Mouse (Mus musculus) forebrain, embryonic 14.5 days (tissue): ENCODE measurements around the gene Tinag. TPM values are rescaled to one million over a fixed set of nuclear protein-coding genes. Genes with fewer than 3 reads are reported as not detected.
"Not testable (repeated sequence)": the region's sequence is repeated elsewhere in the genome, so short reads cannot be mapped to it uniquely, and the experiment has no call there.

ENCODE experiments used
- ATAC-seq: fragments of 200-750 bp; cut with Nextera tagmentation; 2 replicates; pipeline ENCODE4 v1.8.0; 2017; ENCODE audit warnings: mild to moderate bottlenecking, moderate library complexity
- DNase-seq: peaks from one replicate; pipeline ENCODE4 v3.0.0-alpha.2; 2015; ENCODE audit warnings: low spot score
- H3K27ac ChIP-seq: fragments of 300-500 bp; sonication (generic); 2 replicates; pipeline ENCODE4 v1.5.1; 2014; ENCODE audit warnings: low read depth, mild to moderate bottlenecking, control low read depth, low read length, moderate library complexity
- H3K27me3 ChIP-seq: fragments of 300-500 bp; sonication (generic); replicated peaks from 2 replicates; pipeline ENCODE4 v1.6.1; 2014; ENCODE audit warnings: low read length, control low read depth, mixed read lengths; ENCODE audit not compliant: control insufficient read depth, insufficient read depth
- H3K36me3 ChIP-seq: fragments of 300-500 bp; sonication (generic); 2 replicates; pipeline ENCODE4 v1.6.1; 2014; ENCODE audit warnings: low read length, control low read depth; ENCODE audit not compliant: control insufficient read depth, insufficient read depth
- H3K4me1 ChIP-seq: fragments of 300-500 bp; sonication (generic); 2 replicates; pipeline ENCODE4 v1.6.1; 2014; ENCODE audit warnings: antibody characterized with exemption, low read length, control low read depth; ENCODE audit not compliant: control insufficient read depth, insufficient read depth
- H3K4me2 ChIP-seq: fragments of 300-500 bp; sonication (generic); 2 replicates; pipeline ENCODE4 v1.6.1; 2014; ENCODE audit warnings: mild to moderate bottlenecking, control low read depth, low read length
- H3K4me3 ChIP-seq: fragments of 300-500 bp; sonication (generic); 2 replicates; pipeline ENCODE4 v1.5.1; 2014; ENCODE audit warnings: low read depth, low read length, control low read depth
- H3K9ac ChIP-seq: fragments of 300-500 bp; sonication (generic); 2 replicates; pipeline ENCODE4 v1.6.1; 2014; ENCODE audit warnings: mild to moderate bottlenecking, low read length, control low read depth, moderate library complexity
- H3K9me3 ChIP-seq: fragments of 300-500 bp; sonication (generic); replicated peaks from 2 replicates; pipeline ENCODE4 v1.6.1; 2016; ENCODE audit warnings: low read length, control low read depth, mixed read lengths; ENCODE audit not compliant: control insufficient read depth
- WGBS: fragments of 180-500 bp; shearing (Covaris S2); extraction: QIAGEN DNeasy Blood & Tissue Kit; methylation state at CpG from one replicate; pipeline ENCODE4 v1.1.7; 2014; 5-methylcytosine and 5-hydroxymethylcytosine counted together
- polyA plus RNA-seq: library from polyadenylated mRNA; unstranded; fragments of >200 nt; fragmentation: Nextera tagmentation; extraction: Ambion mirVana; gene quantifications from 2 replicates; pipeline ENCODE4 v1.2.1, GENCODE M21; 2014

Tinag gene
- polyA plus RNA-seq, result not detected in 2 replicates

- H3K27ac ChIP-seq, result no peak within 1 kb of the TSS
- H3K27me3 ChIP-seq, result no peaks in the 10 kb centered on the region
- no peak within 1 kb of the TSS for H3K4me2 ChIP-seq
- 83% methylated on average over 2 of the region's 2 CpGs for WGBS
- no peaks in the 10 kb centered on the region for H3K9me3 ChIP-seq
- no peak for ATAC-seq
- no peaks in the 10 kb centered on the region for H3K4me1 ChIP-seq
- H3K36me3 ChIP-seq, result no peaks in the 10 kb centered on the region
- no peak within 1 kb of the TSS for H3K4me3 ChIP-seq
- H3K9ac ChIP-seq, result no peak within 1 kb of the TSS
- DNase-seq, result no peak
These were observed at the start of gene Tinag for GRCm38 (mm10) chr9:77045585-77045984. Gene Tinag, minus strand, starts transcription at chr9:77045794.

GRCm38 (mm10) chr9:77083221-77083620 is 37.6 kb upstream of the Tinag start:
- not testable (repeated sequence) for H3K4me1 ChIP-seq, DNase-seq, H3K4me3 ChIP-seq, H3K4me2 ChIP-seq, H3K27ac ChIP-seq, H3K9ac ChIP-seq, H3K27me3 ChIP-seq, H3K9me3 ChIP-seq, H3K36me3 ChIP-seq, ATAC-seq
- WGBS, result 81% methylated on average over 1 of the region's 1 CpGs

GRCm38 (mm10) chr9:77071676-77072075 is 26.1 kb upstream of the Tinag start:
- Histone ChIP-seq H3K4me1 (no peaks in the 10 kb centered on the region), H3K36me3 (no peaks in the 10 kb centered on the region), H3K4me3 (no peak overlapping the region), H3K9me3 (no peaks in the 10 kb centered on the region), H3K9ac (no peak overlapping the region), H3K4me2 (no peak overlapping the region), H3K27me3 (no peaks in the 10 kb centered on the region), H3K27ac (no peak overlapping the region)
- no peak for ATAC-seq
- WGBS, result 77% methylated on average over 2 of the region's 2 CpGs
- no peak for DNase-seq

- WGBS, result 87% methylated on average over 4 of the region's 4 CpGs
These were observed 11.0 kb upstream of the Tinag start for GRCm38 (mm10) chr9:77056611-77057010.

GRCm38 (mm10) chr9:77054426-77055193 is 9.0 kb upstream of the Tinag start:
- WGBS, result 85% methylated on average over 9 of the region's 9 CpGs
- Histone ChIP-seq H3K9me3 (no peaks in the 10 kb centered on the region), H3K36me3 (no peaks in the 10 kb centered on the region), H3K27me3 (no peaks in the 10 kb centered on the region), H3K4me1 (no peaks in the 10 kb centered on the region), H3K4me2 (no peak overlapping the region), H3K9ac (no peak overlapping the region), H3K27ac (no peak overlapping the region), H3K4me3 (no peak overlapping the region)
- DNase-seq, result no peak
- ATAC-seq, result no peak

More at GRCm38 (mm10) chr9:77056611-77057010, 11.0 kb upstream of the Tinag start:
- no peaks in the 10 kb centered on the region for H3K36me3 ChIP-seq
- no peaks in the 10 kb centered on the region for H3K27me3 ChIP-seq
- DNase-seq (no peak), ATAC-seq (no peak)
- no peak overlapping the region for H3K9ac ChIP-seq
- no peak overlapping the region for H3K27ac ChIP-seq
- no peaks in the 10 kb centered on the region for H3K4me1 ChIP-seq
- no peak overlapping the region for H3K4me3 ChIP-seq
- no peaks in the 10 kb centered on the region for H3K9me3 ChIP-seq
- H3K4me2 ChIP-seq, result no peak overlapping the region

GRCm38 (mm10) chr9:77051406-77051805 is 5.8 kb upstream of the Tinag start:
- no peaks in the 10 kb centered on the region for H3K27me3 ChIP-seq
- H3K4me1 ChIP-seq, result no peaks in the 10 kb centered on the region
- 79% methylated on average over 2 of the region's 2 CpGs for WGBS
- no peaks in the 10 kb centered on the region for H3K36me3 ChIP-seq
- H3K9me3 ChIP-seq, result no peaks in the 10 kb centered on the region
- no peak overlapping the region for H3K27ac ChIP-seq
- H3K9ac ChIP-seq, result no peak overlapping the region
- H3K4me3 ChIP-seq, result no peak overlapping the region
- no peak overlapping the region for H3K4me2 ChIP-seq
- DNase-seq, result no peak
- no peak for ATAC-seq

GRCm38 (mm10) chr9:77049669-77050068 is 4.1 kb upstream of the Tinag start:
- H3K4me3 ChIP-seq, result no peak overlapping the region
- H3K9me3 ChIP-seq, result no peaks in the 10 kb centered on the region
- no peak overlapping the region for H3K27ac ChIP-seq
- no peaks in the 10 kb centered on the region for H3K27me3 ChIP-seq
- 86% methylated on average over 2 of the region's 2 CpGs for WGBS
- ATAC-seq (no peak), DNase-seq (no peak)
- H3K4me1 ChIP-seq, result no peaks in the 10 kb centered on the region
- H3K4me2 ChIP-seq, result no peak overlapping the region
- no peaks in the 10 kb centered on the region for H3K36me3 ChIP-seq
- no peak overlapping the region for H3K9ac ChIP-seq

GRCm38 (mm10) chr9:77046067-77046715 is 597 bp upstream of the Tinag start:
- H3K4me3 ChIP-seq, result no peak overlapping the region
- H3K4me1 ChIP-seq, result no peaks in the 10 kb centered on the region
- H3K36me3 ChIP-seq, result no peaks in the 10 kb centered on the region
- no peak for DNase-seq
- no peak overlapping the region for H3K27ac ChIP-seq
- no peak overlapping the region for H3K9ac ChIP-seq
- ATAC-seq, result no peak
- H3K4me2 ChIP-seq, result no peak overlapping the region
- no peaks in the 10 kb centered on the region for H3K27me3 ChIP-seq
- WGBS, result 92% methylated on average over 5 of the region's 5 CpGs
- no peaks in the 10 kb centered on the region for H3K9me3 ChIP-seq

- no peak for ATAC-seq
These were observed 10.2 kb downstream of the Tinag start for GRCm38 (mm10) chr9:77035361-77035760.

More at GRCm38 (mm10) chr9:77035361-77035760, 10.2 kb downstream of the Tinag start:
- WGBS, result 64% methylated on average over 2 of the region's 2 CpGs
- Histone ChIP-seq H3K4me1 (no peaks in the 10 kb centered on the region), H3K9me3 (no peaks in the 10 kb centered on the region), H3K36me3 (no peaks in the 10 kb centered on the region), H3K9ac (no peak overlapping the region), H3K27me3 (no peaks in the 10 kb centered on the region), H3K27ac (no peak overlapping the region), H3K4me3 (no peak overlapping the region), H3K4me2 (no peak overlapping the region)
- no peak for DNase-seq
